Mouse (Mus musculus): ENCODE measurements around the gene Ccdc154.

DNA sequence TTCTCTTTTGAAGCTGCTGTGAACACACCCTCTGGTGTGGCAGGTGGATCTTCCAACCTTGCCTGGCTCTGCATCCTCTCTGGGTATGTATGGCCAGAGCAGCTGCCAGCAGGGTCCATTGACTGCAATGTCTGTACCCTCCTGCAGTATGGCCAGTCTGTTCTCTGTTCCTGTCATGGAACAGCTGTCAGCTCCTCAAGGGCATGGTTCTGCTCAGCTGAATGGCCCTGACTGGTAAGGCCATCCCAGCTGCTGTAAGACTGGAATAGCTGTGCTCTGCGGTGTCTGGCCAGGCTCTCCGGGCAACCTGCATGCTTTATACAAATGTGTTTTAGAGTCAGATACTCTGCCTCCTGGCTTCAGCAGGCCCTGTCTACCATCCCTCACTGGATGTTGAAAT lies 7.4 kb downstream of the Ccdc154 start:
- TF ChIP-seq CTCF (IDR thresholded peaks at IDR 0.05; ENCODE audit: borderline replicate concordance, insufficient read depth, low read length) = no peak
- no peak for TF ChIP-seq POLR2A (IDR thresholded peaks at IDR 0.05; ENCODE audit: low read depth, low read length)
